Mouse (Mus musculus) neural tube, embryonic 14.5 days (tissue): ENCODE measurements at regions not wholly inside any gene's neighbourhood (a gene's known extent, or its start where the extent isn't known, plus 50 kb on each side); places are given as distances from the start of the nearest gene placed in this dataset.
A peak's percentile ranks its signal among the peaks of the same experiment; 100 is the strongest.

Source experiments
- ATAC-seq: fragments of 200-750 bp; cut with Nextera tagmentation; 2 replicates; pipeline ENCODE4 v1.8.0; 2017; ENCODE audit warnings: low read depth, mild to moderate bottlenecking, moderate TSS enrichment, moderate library complexity
- H3K27ac ChIP-seq: fragments of 300-500 bp; sonication (generic); 2 replicates; pipeline ENCODE4 v1.5.1; 2014; ENCODE audit warnings: low read depth, mild to moderate bottlenecking, control low read depth, low read length, moderate library complexity, mixed read lengths
- H3K27me3 ChIP-seq: fragments of 300-500 bp; sonication (generic); 2 replicates; pipeline ENCODE4 v1.6.1; 2014; ENCODE audit warnings: low read length; ENCODE audit not compliant: control insufficient read depth, insufficient read depth
- H3K36me3 ChIP-seq: fragments of 300-500 bp; sonication (generic); 2 replicates; pipeline ENCODE4 v1.6.1; 2014; ENCODE audit warnings: low read length, mixed read lengths; ENCODE audit not compliant: control insufficient read depth, insufficient read depth
- H3K4me1 ChIP-seq: fragments of 300-500 bp; sonication (generic); 2 replicates; pipeline ENCODE4 v1.6.1; 2014; ENCODE audit warnings: low read length; ENCODE audit not compliant: control insufficient read depth, insufficient read depth
- H3K4me2 ChIP-seq: fragments of 300-500 bp; sonication (generic); 2 replicates; pipeline ENCODE4 v1.6.1; 2014; ENCODE audit warnings: mild to moderate bottlenecking, low read depth, low read length, control low read depth
- H3K4me3 ChIP-seq: fragments of 300-500 bp; sonication (generic); 2 replicates; pipeline ENCODE4 v1.5.1; 2014; ENCODE audit warnings: low read depth, low read length, control low read depth, mixed read lengths
- H3K9ac ChIP-seq: fragments of 300-500 bp; sonication (generic); replicated peaks from 2 replicates; pipeline ENCODE4 v1.6.1; 2014; ENCODE audit warnings: low read depth, mild to moderate bottlenecking, control low read depth, low read length, mixed read lengths
- H3K9me3 ChIP-seq: fragments of 300-500 bp; sonication (generic); 2 replicates; pipeline ENCODE4 v1.6.1; 2016; ENCODE audit warnings: low read length; ENCODE audit not compliant: control insufficient read depth
- WGBS: fragments of 180-500 bp; shearing (Covaris S2); extraction: QIAGEN DNeasy Blood & Tissue Kit; methylation state at CpG from one replicate; pipeline ENCODE4 v1.1.7; 2014; 5-methylcytosine and 5-hydroxymethylcytosine counted together

DNA sequence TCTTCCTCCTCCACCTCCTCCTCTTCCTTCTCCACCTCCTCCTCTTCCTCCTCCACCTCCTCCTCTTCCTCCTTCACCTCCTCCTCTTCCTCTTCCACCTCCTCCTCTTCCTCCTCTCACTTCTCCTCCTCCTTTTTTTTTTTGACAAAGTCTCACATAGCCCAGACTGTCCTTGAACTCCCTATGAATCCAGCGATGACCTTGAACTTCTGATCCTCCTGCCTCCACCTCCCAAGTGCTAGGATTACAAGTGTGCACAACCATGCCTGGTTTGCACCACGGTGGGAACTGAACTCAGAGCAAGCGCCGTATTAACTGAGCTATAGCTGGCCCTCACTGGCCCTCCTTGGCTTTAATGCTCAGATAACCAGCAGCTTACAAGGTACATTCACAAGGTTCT is 161.2 kb upstream of the Mrps10 start:
- no peak overlapping the region for H3K27ac ChIP-seq
- no peak overlapping the region for H3K4me3 ChIP-seq
- 98% methylated on average over 4 of the region's 4 CpGs for WGBS
- H3K9me3 ChIP-seq, result no peaks in the 10 kb centered on the region
- H3K4me2 ChIP-seq, result no peak overlapping the region
- H3K27me3 ChIP-seq, result no peaks in the 10 kb centered on the region
- ATAC-seq, result no peak
- H3K4me1 ChIP-seq, result no peaks in the 10 kb centered on the region
- H3K9ac ChIP-seq, result no peak overlapping the region
- no peaks in the 10 kb centered on the region for H3K36me3 ChIP-seq

- H3K4me2 ChIP-seq, result no peak overlapping the region
- no peak overlapping the region for H3K27ac ChIP-seq
- no peaks in the 10 kb centered on the region for H3K36me3 ChIP-seq
- ATAC-seq, result no peak
- H3K4me1 ChIP-seq, result no peaks in the 10 kb centered on the region
- H3K9me3 ChIP-seq, result no peaks in the 10 kb centered on the region
- WGBS, result 80% methylated on average over 7 of the region's 7 CpGs
- H3K4me3 ChIP-seq, result no peak overlapping the region
- H3K27me3 ChIP-seq, result no peaks in the 10 kb centered on the region
- no peak overlapping the region for H3K9ac ChIP-seq
Measured at GRCm38 (mm10) chr17:47204470-47205162, 164.1 kb upstream of the Mrps10 start.

DNA sequence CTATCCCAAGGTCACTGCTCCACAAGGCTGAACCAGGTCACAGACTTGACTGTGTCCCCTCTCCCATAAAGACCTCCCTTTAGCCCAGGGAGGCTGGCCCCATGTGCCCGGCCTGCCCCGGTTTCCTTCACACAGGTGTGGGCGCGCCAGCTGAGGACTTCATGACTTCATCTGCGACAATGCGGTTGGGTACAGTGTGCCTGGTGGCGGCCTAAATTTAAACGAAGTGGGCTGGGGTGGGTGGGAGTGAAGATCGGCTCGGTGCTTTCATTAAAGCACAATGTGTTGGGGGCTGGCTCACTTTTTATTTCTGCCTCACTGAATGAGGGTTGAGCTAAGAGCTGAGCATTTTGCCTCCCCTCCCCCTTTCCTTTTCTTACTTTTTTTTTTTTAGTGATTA is 169.5 kb upstream of the Mrps10 start:
- no peaks in the 10 kb centered on the region for H3K9me3 ChIP-seq
- H3K4me3 ChIP-seq, result no peak overlapping the region
- WGBS, result 73% methylated on average over 10 of the region's 10 CpGs
- H3K27me3 ChIP-seq, result no peaks in the 10 kb centered on the region
- 0 out of 2 replicates have a peak, but pooled peaks cover 2% of the 10 kb centered on the region for H3K4me1 ChIP-seq
- H3K27ac ChIP-seq, result no peak overlapping the region
- H3K4me2 ChIP-seq, result no peak overlapping the region
- H3K36me3 ChIP-seq, result no peaks in the 10 kb centered on the region
- no peak overlapping the region for H3K9ac ChIP-seq
- peak; percentile 21; the same call in 1 of the 2 replicates for ATAC-seq

DNA sequence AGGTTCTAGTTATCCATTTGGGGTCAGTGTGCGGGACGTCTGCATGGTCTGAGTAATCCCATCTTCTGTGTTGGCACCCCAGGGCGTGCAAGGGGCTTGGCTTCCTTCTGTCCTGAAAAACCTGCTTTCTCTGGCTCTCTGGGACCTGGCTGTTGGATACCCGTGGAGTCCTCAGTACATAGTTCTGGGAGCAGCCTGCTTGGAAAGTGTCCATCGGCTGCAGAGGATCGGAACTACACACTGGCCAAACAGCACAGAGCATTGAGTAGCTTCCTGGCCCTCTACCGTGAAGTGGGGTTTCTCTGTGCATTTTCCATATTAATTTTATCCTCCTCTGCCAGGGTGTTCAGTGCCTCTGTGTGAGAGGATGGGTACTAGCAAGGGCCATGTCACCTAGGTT is 170.7 kb upstream of the Mrps10 start:
- no peak overlapping the region for H3K27ac ChIP-seq
- WGBS, result 75% methylated on average over 7 of the region's 7 CpGs
- no peaks in the 10 kb centered on the region for H3K9me3 ChIP-seq
- no peak overlapping the region for H3K4me2 ChIP-seq
- ATAC-seq, result no peak
- H3K27me3 ChIP-seq, result no peaks in the 10 kb centered on the region
- H3K36me3 ChIP-seq, result no peaks in the 10 kb centered on the region
- H3K4me1 ChIP-seq, result 0 out of 2 replicates have a peak, but pooled peaks cover 2% of the 10 kb centered on the region
- no peak overlapping the region for H3K9ac ChIP-seq
- H3K4me3 ChIP-seq, result no peak overlapping the region

DNA sequence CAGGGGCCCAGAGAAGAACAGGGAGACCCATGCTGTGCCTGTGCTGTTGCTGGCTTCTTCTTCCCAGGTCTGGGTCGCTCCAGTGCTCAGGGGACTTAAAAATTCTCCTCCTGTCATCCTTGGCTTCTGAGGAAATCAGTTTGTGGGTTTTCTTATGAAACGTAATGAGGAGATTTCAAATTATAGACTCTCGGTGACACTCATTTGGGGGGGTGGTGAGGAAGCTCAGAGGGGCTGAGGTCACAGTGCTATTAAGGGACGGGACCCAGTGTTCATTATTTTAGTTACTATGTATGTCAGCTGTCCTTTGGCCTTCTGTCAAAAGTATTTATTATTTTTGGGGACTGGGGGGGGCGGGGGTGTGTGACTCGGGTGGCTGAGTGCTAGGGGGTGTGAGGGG is 171.7 kb upstream of the Mrps10 start:
- H3K9ac ChIP-seq, result no peak overlapping the region
- H3K36me3 ChIP-seq, result no peaks in the 10 kb centered on the region
- H3K27me3 ChIP-seq, result no peaks in the 10 kb centered on the region
- H3K4me1 ChIP-seq, result 0 out of 2 replicates have a peak, but pooled peaks cover 2% of the 10 kb centered on the region
- no peak overlapping the region for H3K4me2 ChIP-seq
- no peaks in the 10 kb centered on the region for H3K9me3 ChIP-seq
- 71% methylated on average over 6 of the region's 6 CpGs for WGBS
- no peak overlapping the region for H3K27ac ChIP-seq
- no peak for ATAC-seq
- H3K4me3 ChIP-seq, result no peak overlapping the region

GRCm38 (mm10) chr17:47195981-47196380 is 172.7 kb upstream of the Mrps10 start:
- Histone ChIP-seq H3K36me3 (no peaks in the 10 kb centered on the region), H3K4me2 (no peak overlapping the region), H3K9me3 (no peaks in the 10 kb centered on the region), H3K9ac (no peak overlapping the region), H3K4me3 (no peak overlapping the region), H3K4me1 (0 out of 2 replicates have a peak, but pooled peaks cover 2% of the 10 kb centered on the region), H3K27me3 (no peaks in the 10 kb centered on the region), H3K27ac (no peak overlapping the region)
- no peak for ATAC-seq
- 80% methylated on average over 7 of the region's 7 CpGs for WGBS

GRCm38 (mm10) chr17:47194463-47195012 is 174.1 kb upstream of the Mrps10 start:
- H3K4me2 ChIP-seq, result no peak overlapping the region
- H3K36me3 ChIP-seq, result no peaks in the 10 kb centered on the region
- no peaks in the 10 kb centered on the region for H3K9me3 ChIP-seq
- WGBS, result 93% methylated on average over 14 of the region's 14 CpGs
- ATAC-seq, result no peak
- 0 out of 2 replicates have a peak, but pooled peaks cover 2% of the 10 kb centered on the region for H3K4me1 ChIP-seq
- H3K27me3 ChIP-seq, result no peaks in the 10 kb centered on the region
- no peak overlapping the region for H3K4me3 ChIP-seq
- no peak overlapping the region for H3K27ac ChIP-seq
- H3K9ac ChIP-seq, result no peak overlapping the region

GRCm38 (mm10) chr17:47191416-47191815 is 177.3 kb upstream of the Mrps10 start:
- H3K4me2 ChIP-seq, result no peak overlapping the region
- H3K27me3 ChIP-seq, result no peaks in the 10 kb centered on the region
- no peak overlapping the region for H3K4me3 ChIP-seq
- H3K27ac ChIP-seq, result no peak overlapping the region
- H3K4me1 ChIP-seq, result no peaks in the 10 kb centered on the region
- no peaks in the 10 kb centered on the region for H3K36me3 ChIP-seq
- H3K9me3 ChIP-seq, result no peaks in the 10 kb centered on the region
- 97% methylated on average over 3 of the region's 3 CpGs for WGBS
- no peak overlapping the region for H3K9ac ChIP-seq
- no peak for ATAC-seq

- no peaks in the 10 kb centered on the region for H3K4me1 ChIP-seq
- H3K27me3 ChIP-seq, result no peaks in the 10 kb centered on the region
- H3K27ac ChIP-seq, result no peak overlapping the region
- no peak overlapping the region for H3K4me2 ChIP-seq
- WGBS, result 89% methylated on average over 7 of the region's 7 CpGs
- ATAC-seq, result no peak
- H3K4me3 ChIP-seq, result no peak overlapping the region
- no peak overlapping the region for H3K9ac ChIP-seq
- H3K9me3 ChIP-seq, result no peaks in the 10 kb centered on the region
- H3K36me3 ChIP-seq, result no peaks in the 10 kb centered on the region
Measured at GRCm38 (mm10) chr17:47189770-47190169, 178.9 kb upstream of the Mrps10 start.
